21 mouse cellular contexts compared by ENCODE assay signal in genomic region chr17:47196992-47197391, GRCm38 (mm10).
DNase-seq lines count a peak whose midpoint lies in the region; ATAC-seq and TF ChIP-seq lines count a peak whose summit lies in the region.
"Had no signal": no experiment of that assay in that cellular context is flagged by ENCODE, and none has a peak within 500 bp of the region (broad histone marks: within the 10 kb centered on the region; RNA-seq: fewer than 3 reads in every experiment).

No protein-coding gene starts in this region.

- no peak for TF ChIP-seq CTCF in stomach, postnatal 0 days (IDR thresholded peaks at IDR 0.05; ENCODE audit: low read depth)

- 0 out of 2 replicates have a peak, but pooled peaks cover 4% of the 10 kb centered on the region for H3K9me3 ChIP-seq in forebrain, embryonic 10.5 days
- no peaks in the 10 kb centered on the region; the same call in 1 of the 2 replicates for H3K9me3 ChIP-seq in forebrain, embryonic 13.5 days (replicated peaks)
- 0 out of 2 replicates have a peak, but pooled peaks cover 9% of the 10 kb centered on the region for H3K9me3 ChIP-seq in hindbrain, embryonic 10.5 days
- 0 out of 2 replicates have a peak, but pooled peaks cover 4% of the 10 kb centered on the region for H3K9me3 ChIP-seq in hindbrain, embryonic 13.5 days
- H3K9me3 ChIP-seq in stomach, embryonic 16.5 days (replicated peaks; ENCODE audit: control insufficient read depth, low read length), result 0 out of 2 replicates have a peak, but pooled peaks cover 8% of the 10 kb centered on the region
- no peaks in the 10 kb centered on the region for H3K9me3 ChIP-seq in stomach, postnatal 0 days (ENCODE audit: control insufficient read depth, low read length)
- H3K9me3 ChIP-seq: hindbrain, embryonic 12.5 days; lung, embryonic 15.5 days had no signal

- H3K36me3 ChIP-seq in forebrain, embryonic 10.5 days (replicated peaks), result peaks cover 27% of the 10 kb centered on the region
- peaks cover 13% of the 10 kb centered on the region; the same call in 1 of the 2 replicates for H3K36me3 ChIP-seq in forebrain, embryonic 13.5 days (ENCODE audit: poor library complexity, severe bottlenecking)
- H3K36me3 ChIP-seq in hindbrain, embryonic 10.5 days, result peaks cover 27% of the 10 kb centered on the region
- H3K36me3 ChIP-seq in hindbrain, embryonic 13.5 days, result peaks cover 21% of the 10 kb centered on the region
- H3K36me3 ChIP-seq in stomach, embryonic 16.5 days (ENCODE audit: control insufficient read depth, insufficient read depth, low read length), result 0 out of 2 replicates have a peak, but pooled peaks cover 2% of the 10 kb centered on the region
- no peaks in the 10 kb centered on the region for H3K36me3 ChIP-seq in stomach, postnatal 0 days (ENCODE audit: control insufficient read depth, insufficient read depth, low read length)

- no peak overlapping the region for H3K4me2 ChIP-seq in forebrain, embryonic 13.5 days
- H3K4me2 ChIP-seq in hindbrain, embryonic 13.5 days, result no peak overlapping the region
- no peak overlapping the region for H3K4me2 ChIP-seq in stomach, embryonic 16.5 days (ENCODE audit: low read depth, low read length)
- no peak overlapping the region for H3K4me2 ChIP-seq in stomach, postnatal 0 days (replicated peaks; ENCODE audit: low read depth)
- H3K4me2 ChIP-seq: forebrain, embryonic 12.5 days; hindbrain, embryonic 12.5 days; lung, embryonic 15.5 days had no signal

- peaks cover 43% of the 10 kb centered on the region for H3K4me1 ChIP-seq in forebrain, embryonic 10.5 days
- peaks cover 32% of the 10 kb centered on the region for H3K4me1 ChIP-seq in forebrain, embryonic 13.5 days
- H3K4me1 ChIP-seq in hindbrain, embryonic 10.5 days (replicated peaks), result peaks cover 33% of the 10 kb centered on the region
- peaks cover 29% of the 10 kb centered on the region for H3K4me1 ChIP-seq in hindbrain, embryonic 13.5 days (replicated peaks)
- peaks cover 8% of the 10 kb centered on the region for H3K4me1 ChIP-seq in stomach, embryonic 16.5 days (ENCODE audit: control insufficient read depth, insufficient read depth, low read length)
- H3K4me1 ChIP-seq in stomach, postnatal 0 days (replicated peaks; ENCODE audit: control insufficient read depth, insufficient read depth), result 0 out of 2 replicates have a peak, but pooled peaks cover 4% of the 10 kb centered on the region

- WGBS in forebrain, embryonic 10.5 days, result 71% methylated on average over 6 of the region's 6 CpGs
- 65% methylated on average over 6 of the region's 6 CpGs for WGBS in forebrain, embryonic 13.5 days
- WGBS in hindbrain, embryonic 10.5 days, result 56% methylated on average over 6 of the region's 6 CpGs
- WGBS in hindbrain, embryonic 13.5 days, result 71% methylated on average over 6 of the region's 6 CpGs
- 59% methylated on average over 6 of the region's 6 CpGs for WGBS in stomach, embryonic 16.5 days
- 68% methylated on average over 6 of the region's 6 CpGs for WGBS in stomach, postnatal 0 days

- DNase-seq in forebrain, embryonic 10.5 days (ENCODE audit: extremely low spot score, low spot score), result no peak
- no peak for DNase-seq in hindbrain, embryonic 10.5 days (ENCODE audit: low spot score)
- DNase-seq in stomach, postnatal 0 days (ENCODE audit: low spot score), result no peak
- DNase-seq in left cerebral cortex, adult 9 months (ENCODE audit: low spot score in 2 of 2), result no peak
- no peak for DNase-seq in cerebellum, postnatal 10 days
- DNase-seq: adrenal gland, postnatal 36 days; cerebellum, adult 11-12 months; cerebellum, postnatal 25 days; heart, adult 2 months; kidney, adult 9 months; kidney, postnatal 25 days; thymus, postnatal 14 days had no signal

- H3K27me3 ChIP-seq in forebrain, embryonic 10.5 days (ENCODE audit: poor library complexity, severe bottlenecking), result no peaks in the 10 kb centered on the region
- no peaks in the 10 kb centered on the region for H3K27me3 ChIP-seq in forebrain, embryonic 13.5 days
- no peaks in the 10 kb centered on the region for H3K27me3 ChIP-seq in hindbrain, embryonic 10.5 days (ENCODE audit: insufficient read depth, poor library complexity, severe bottlenecking)
- H3K27me3 ChIP-seq in hindbrain, embryonic 13.5 days, result no peaks in the 10 kb centered on the region
- H3K27me3 ChIP-seq in stomach, embryonic 16.5 days (ENCODE audit: control insufficient read depth, insufficient read depth, low read length), result no peaks in the 10 kb centered on the region
- H3K27me3 ChIP-seq in stomach, postnatal 0 days (ENCODE audit: control insufficient read depth, insufficient read depth, low read length), result no peaks in the 10 kb centered on the region
- H3K27me3 ChIP-seq: forebrain, embryonic 12.5 days; hindbrain, embryonic 12.5 days; lung, embryonic 15.5 days had no signal

- ATAC-seq in forebrain, embryonic 13.5 days, result no peak
- ATAC-seq in hindbrain, embryonic 13.5 days (ENCODE audit: low FRiP score), result no peak
- ATAC-seq in stomach, embryonic 16.5 days (ENCODE audit: insufficient read depth, low FRiP score), result no peak
- ATAC-seq in stomach, postnatal 0 days (ENCODE audit: low FRiP score, low TSS enrichment), result no peak
- ATAC-seq: CD4-positive, CD25-positive, alpha-beta regulatory T cell, adult 4 months; midbrain, embryonic 16.5 days had no signal

- H3K9ac ChIP-seq in forebrain, embryonic 13.5 days, result no peak overlapping the region
- H3K9ac ChIP-seq in hindbrain, embryonic 13.5 days, result no peak overlapping the region
- H3K9ac ChIP-seq in stomach, embryonic 16.5 days (ENCODE audit: low read length), result 0 out of 2 replicates have a peak overlapping the region, but pooled peaks have one; percentile 16
- H3K9ac ChIP-seq in stomach, postnatal 0 days (ENCODE audit: low read length), result no peak overlapping the region
- H3K9ac ChIP-seq: forebrain, embryonic 12.5 days; hindbrain, embryonic 12.5 days; liver, embryonic 14.5 days; lung, embryonic 15.5 days had no signal

- H3K27ac ChIP-seq in forebrain, embryonic 10.5 days, result peak overlapping the region; percentile 15; the same call in 1 of the 2 replicates
- H3K27ac ChIP-seq in forebrain, embryonic 13.5 days, result no peak overlapping the region
- H3K27ac ChIP-seq in hindbrain, embryonic 10.5 days, result peak overlapping the region; percentile 16; the same call in 1 of the 2 replicates
- no peak overlapping the region for H3K27ac ChIP-seq in hindbrain, embryonic 13.5 days
- H3K27ac ChIP-seq in stomach, embryonic 16.5 days (ENCODE audit: low read length), result no peak overlapping the region
- H3K27ac ChIP-seq in stomach, postnatal 0 days (replicated peaks), result no peak overlapping the region
- H3K27ac ChIP-seq: forebrain, embryonic 12.5 days; heart, adult 2 months; hindbrain, embryonic 12.5 days; liver, embryonic 14.5 days; lung, embryonic 15.5 days had no signal

- no peak overlapping the region for H3K4me3 ChIP-seq in forebrain, embryonic 10.5 days
- no peak overlapping the region for H3K4me3 ChIP-seq in forebrain, embryonic 13.5 days
- H3K4me3 ChIP-seq in hindbrain, embryonic 10.5 days, result no peak overlapping the region
- H3K4me3 ChIP-seq in hindbrain, embryonic 13.5 days, result no peak overlapping the region
- H3K4me3 ChIP-seq in stomach, embryonic 16.5 days (replicated peaks; ENCODE audit: low read length), result no peak overlapping the region
- H3K4me3 ChIP-seq in stomach, postnatal 0 days (ENCODE audit: low read depth, low read length), result no peak overlapping the region
- H3K4me3 ChIP-seq: forebrain, embryonic 12.5 days; heart, adult 2 months; hindbrain, embryonic 12.5 days; lung, embryonic 15.5 days had no signal

- TF ChIP-seq EP300 in stomach, postnatal 0 days (optimal IDR thresholded peaks at IDR 0.05), result no peak

Comparison
In these comparisons a context has a peak if more than half of its experiments do, and no peak if none do; other contexts are left out.
1. H3K27ac ChIP-seq: peak in forebrain, embryonic 10.5 days (single experiment) and hindbrain, embryonic 10.5 days (single experiment); none in forebrain, embryonic 13.5 days (single experiment), hindbrain, embryonic 13.5 days (single experiment), stomach, embryonic 16.5 days (single experiment) and stomach, postnatal 0 days (single experiment).